7 mouse cellular contexts compared by ENCODE assay signal in the genomic region with DNA sequence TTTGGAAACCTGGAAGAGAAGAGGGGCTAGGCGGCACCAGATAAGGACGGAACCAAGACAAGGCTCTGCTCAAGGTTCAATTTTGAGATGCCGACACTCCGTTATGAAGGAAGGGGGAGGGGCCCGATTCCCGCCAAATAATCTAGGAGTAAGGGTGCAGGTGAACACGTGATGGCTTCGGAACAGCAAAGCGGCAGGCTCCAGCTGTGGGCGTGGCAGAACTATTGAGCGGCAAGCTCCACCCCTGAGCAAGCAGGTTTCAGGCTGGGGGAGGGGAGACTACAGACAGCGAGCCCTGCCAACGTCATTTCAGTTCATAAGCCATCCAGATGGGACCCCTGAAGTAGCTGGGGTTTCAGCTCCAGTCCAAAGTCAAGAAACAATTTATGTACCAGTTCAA.
DNase-seq lines count a peak whose midpoint lies in the region; ATAC-seq lines count a peak whose summit lies in the region.

No protein-coding gene starts in this region.

- no peak for DNase-seq in kidney, adult 9 months
- DNase-seq in intestine, embryonic 14.5 days (ENCODE audit: low spot score), result no peak
- DNase-seq in cerebellum, adult 8-10 months, result no peak
- no peak for DNase-seq in left cerebral cortex, adult 9 months (ENCODE audit: low spot score in 2 of 2)

- H3K9me3 ChIP-seq in kidney, embryonic 16.5 days (ENCODE audit: low read length), result no peaks in the 10 kb centered on the region
- H3K9me3 ChIP-seq in embryonic facial prominence, embryonic 13.5 days, result no peaks in the 10 kb centered on the region
- H3K9me3 ChIP-seq in intestine, embryonic 14.5 days (ENCODE audit: control insufficient read depth, low read length), result no peaks in the 10 kb centered on the region
- H3K9me3 ChIP-seq in neural tube, embryonic 14.5 days (ENCODE audit: control insufficient read depth, low read length), result no peaks in the 10 kb centered on the region

- H3K4me1 ChIP-seq in kidney, embryonic 16.5 days (ENCODE audit: insufficient read depth, low read length), result no peaks in the 10 kb centered on the region
- no peaks in the 10 kb centered on the region for H3K4me1 ChIP-seq in embryonic facial prominence, embryonic 13.5 days
- no peaks in the 10 kb centered on the region for H3K4me1 ChIP-seq in intestine, embryonic 14.5 days (replicated peaks; ENCODE audit: control insufficient read depth, insufficient read depth, low read length)
- H3K4me1 ChIP-seq in neural tube, embryonic 14.5 days (ENCODE audit: control insufficient read depth, insufficient read depth, low read length), result no peaks in the 10 kb centered on the region

- H3K4me3 ChIP-seq in kidney, embryonic 16.5 days (ENCODE audit: low read length), result no peak overlapping the region; the same call in 1 of the 2 replicates
- peak overlapping the region; percentile 16; the same call in 1 of the 2 replicates for H3K4me3 ChIP-seq in embryonic facial prominence, embryonic 13.5 days
- no peak overlapping the region for H3K4me3 ChIP-seq in intestine, embryonic 14.5 days (ENCODE audit: low read depth, low read length)
- H3K4me3 ChIP-seq in neural tube, embryonic 14.5 days (ENCODE audit: low read depth, low read length), result no peak overlapping the region

- no peak overlapping the region for H3K27ac ChIP-seq in kidney, embryonic 16.5 days (ENCODE audit: low read length)
- H3K27ac ChIP-seq in embryonic facial prominence, embryonic 13.5 days, result no peak overlapping the region
- no peak overlapping the region for H3K27ac ChIP-seq in intestine, embryonic 14.5 days (ENCODE audit: low read depth)
- H3K27ac ChIP-seq in neural tube, embryonic 14.5 days (ENCODE audit: low read depth, low read length), result no peak overlapping the region

- no peak for ATAC-seq in kidney, embryonic 16.5 days (ENCODE audit: low FRiP score, low TSS enrichment)
- no peak for ATAC-seq in embryonic facial prominence, embryonic 13.5 days (ENCODE audit: insufficient number of reproducible peaks, insufficient read depth, low FRiP score, low TSS enrichment, low read depth)
- no peak for ATAC-seq in intestine, embryonic 14.5 days (replicated peaks; ENCODE audit: low FRiP score, low TSS enrichment, low read depth)
- ATAC-seq in neural tube, embryonic 14.5 days (ENCODE audit: low read depth), result 0 out of 2 replicates have a peak, but pooled peaks have one; percentile 38

- 51% methylated on average over 13 of the region's 13 CpGs for whole genome bisulfite sequencing in kidney, embryonic 16.5 days
- WGBS in embryonic facial prominence, embryonic 13.5 days, result 38% methylated on average over 13 of the region's 13 CpGs
- WGBS in intestine, embryonic 14.5 days, result 39% methylated on average over 13 of the region's 13 CpGs
- WGBS in neural tube, embryonic 14.5 days, result 42% methylated on average over 13 of the region's 13 CpGs

- H3K9ac ChIP-seq in kidney, embryonic 16.5 days (replicated peaks; ENCODE audit: low read length), result no peak overlapping the region
- H3K9ac ChIP-seq in embryonic facial prominence, embryonic 13.5 days, result no peak overlapping the region
- no peak overlapping the region for H3K9ac ChIP-seq in intestine, embryonic 14.5 days (ENCODE audit: low read length)
- H3K9ac ChIP-seq in neural tube, embryonic 14.5 days (replicated peaks; ENCODE audit: low read depth, low read length), result no peak overlapping the region

- H3K27me3 ChIP-seq in kidney, embryonic 16.5 days (ENCODE audit: insufficient read depth, low read length), result no peaks in the 10 kb centered on the region
- H3K27me3 ChIP-seq in embryonic facial prominence, embryonic 13.5 days, result no peaks in the 10 kb centered on the region
- no peaks in the 10 kb centered on the region for H3K27me3 ChIP-seq in intestine, embryonic 14.5 days (replicated peaks; ENCODE audit: control insufficient read depth, insufficient read depth, low read length)
- H3K27me3 ChIP-seq in neural tube, embryonic 14.5 days (ENCODE audit: control insufficient read depth, insufficient read depth, low read length), result no peaks in the 10 kb centered on the region

- H3K36me3 ChIP-seq in kidney, embryonic 16.5 days (ENCODE audit: insufficient read depth, low read length), result no peaks in the 10 kb centered on the region
- H3K36me3 ChIP-seq in embryonic facial prominence, embryonic 13.5 days, result no peaks in the 10 kb centered on the region
- no peaks in the 10 kb centered on the region for H3K36me3 ChIP-seq in intestine, embryonic 14.5 days (ENCODE audit: control insufficient read depth, insufficient read depth, low read length)
- no peaks in the 10 kb centered on the region for H3K36me3 ChIP-seq in neural tube, embryonic 14.5 days (ENCODE audit: control insufficient read depth, insufficient read depth, low read length)

- H3K4me2 ChIP-seq in kidney, embryonic 16.5 days (replicated peaks; ENCODE audit: low read depth, low read length), result peak overlapping the region; percentile 35
- H3K4me2 ChIP-seq in embryonic facial prominence, embryonic 13.5 days, result peak overlapping the region; percentile 50
- peak overlapping the region; percentile 25 for H3K4me2 ChIP-seq in intestine, embryonic 14.5 days (ENCODE audit: low read length)
- H3K4me2 ChIP-seq in neural tube, embryonic 14.5 days (ENCODE audit: low read depth, low read length), result peak overlapping the region; percentile 27
